Mouse (Mus musculus) T-cell, adult 66 days (primary cell): ENCODE data around the gene Gm11037. TPM values are rescaled to one million over a fixed set of nuclear protein-coding genes. Genes with fewer than 3 reads are reported as not detected.

ENCODE experiments used
- total RNA-seq, 2 experiments: library from RNA; stranded (reverse); gene quantifications; 3 replicates in 1 of 2; 4 replicates in 1 of 2; pipeline ENCODE4 v1.2.4; 2023

The Gm11037 gene
- not detected for total RNA-seq

DNA sequence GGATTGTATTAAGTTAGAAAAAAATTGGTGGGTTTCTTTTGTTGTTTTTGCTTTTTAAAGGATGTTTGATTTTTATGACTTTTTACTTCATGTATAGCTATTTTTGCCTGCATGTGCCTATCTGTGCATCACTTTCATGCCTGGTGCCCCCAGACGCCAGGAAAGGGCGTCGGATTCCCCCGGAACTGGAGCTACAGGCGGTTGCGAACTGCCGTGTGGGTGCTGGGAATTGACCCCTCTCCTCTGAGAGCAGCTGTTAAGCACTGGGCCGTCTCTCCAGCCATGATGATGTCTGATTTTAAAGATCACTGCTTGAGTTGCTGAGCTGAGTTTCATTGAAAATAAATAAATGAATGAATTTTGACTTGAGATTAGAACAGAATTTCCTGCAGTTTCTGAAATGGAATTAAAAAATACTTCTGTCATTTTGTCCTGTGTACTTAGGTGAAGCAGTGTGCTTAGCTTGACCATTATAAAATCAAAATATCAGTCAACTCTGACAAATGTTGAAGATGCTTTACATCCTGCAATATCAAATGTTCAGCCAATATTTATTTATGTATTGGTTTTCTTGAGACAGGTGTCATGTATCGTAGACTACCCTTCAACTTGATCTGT, at the start of gene Gm11037:
Gene Gm11037, plus strand, starts transcription at position 568 of the 618 bp plus-strand sequence.

DNA sequence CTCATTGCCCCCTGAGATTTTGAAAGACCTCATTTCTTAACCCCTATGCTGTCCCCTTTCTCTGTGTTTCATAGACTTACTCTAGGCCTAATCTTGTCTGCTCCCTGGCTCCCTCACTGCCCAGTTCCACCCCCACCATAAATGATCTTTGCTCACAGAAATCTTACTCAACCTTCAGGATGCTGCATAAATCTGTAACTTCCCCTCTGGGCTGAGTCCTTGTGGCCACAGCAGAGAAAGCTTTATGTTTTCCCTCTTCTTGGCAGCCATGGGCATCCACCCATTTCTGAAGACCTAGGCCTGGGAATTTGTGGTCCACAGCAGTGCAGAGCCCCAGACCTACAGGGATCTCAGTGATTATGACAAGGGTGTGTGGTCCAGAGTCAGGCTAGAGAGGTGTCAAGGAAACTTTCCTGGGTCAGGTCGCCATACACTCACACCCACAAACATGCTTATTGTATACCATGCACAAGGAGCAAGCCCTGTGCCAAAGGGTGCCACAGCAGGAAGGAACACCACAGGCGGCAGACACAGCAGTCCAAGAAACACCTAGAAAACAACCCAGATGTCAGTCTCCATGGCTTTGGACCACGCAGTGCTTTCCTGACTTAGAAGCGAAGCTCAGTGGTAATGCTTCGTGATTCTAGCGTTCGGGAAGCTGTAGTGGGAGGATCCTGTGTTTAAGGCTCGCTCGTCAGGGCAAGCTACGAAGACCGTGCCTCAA, 46.5 kb upstream of the Gm11037 start, which contains the start of gene Siglec1:
Gene Siglec1, minus strand, starts transcription at position 99 of the 724 bp plus-strand sequence.

DNA sequence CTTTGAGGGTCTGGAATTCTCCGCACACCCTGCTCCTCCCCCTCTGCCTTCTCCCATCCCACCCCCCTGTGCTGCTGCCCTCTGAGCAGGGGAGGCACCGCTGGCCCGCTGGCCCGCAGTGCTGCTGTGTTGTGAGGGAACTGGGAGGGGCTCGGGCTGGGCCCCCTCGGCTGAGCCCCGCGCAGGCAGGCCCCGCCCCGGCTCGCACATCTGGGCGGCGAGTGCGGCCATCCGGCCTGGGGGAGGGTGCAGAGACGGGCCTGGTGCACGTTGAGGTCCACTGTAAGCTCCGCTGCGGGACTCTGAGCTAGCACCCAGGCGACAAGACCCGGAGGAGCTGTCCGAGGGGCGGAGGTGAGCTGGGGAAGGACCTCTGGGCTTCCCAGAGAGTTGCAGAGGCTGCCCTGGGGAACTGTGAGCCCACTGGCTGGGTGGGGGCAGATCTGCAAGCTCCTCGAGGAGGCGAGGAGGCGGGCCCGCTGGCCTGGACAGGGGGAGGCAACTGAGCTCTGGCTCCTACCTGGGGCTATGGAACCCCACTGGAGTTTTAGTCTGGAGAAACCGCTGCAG, 6.1 kb upstream of the Gm11037 start, which contains the start of gene Hspa12b:
Gene Hspa12b, plus strand, starts transcription at position 120 of the 570 bp plus-strand sequence.

DNA sequence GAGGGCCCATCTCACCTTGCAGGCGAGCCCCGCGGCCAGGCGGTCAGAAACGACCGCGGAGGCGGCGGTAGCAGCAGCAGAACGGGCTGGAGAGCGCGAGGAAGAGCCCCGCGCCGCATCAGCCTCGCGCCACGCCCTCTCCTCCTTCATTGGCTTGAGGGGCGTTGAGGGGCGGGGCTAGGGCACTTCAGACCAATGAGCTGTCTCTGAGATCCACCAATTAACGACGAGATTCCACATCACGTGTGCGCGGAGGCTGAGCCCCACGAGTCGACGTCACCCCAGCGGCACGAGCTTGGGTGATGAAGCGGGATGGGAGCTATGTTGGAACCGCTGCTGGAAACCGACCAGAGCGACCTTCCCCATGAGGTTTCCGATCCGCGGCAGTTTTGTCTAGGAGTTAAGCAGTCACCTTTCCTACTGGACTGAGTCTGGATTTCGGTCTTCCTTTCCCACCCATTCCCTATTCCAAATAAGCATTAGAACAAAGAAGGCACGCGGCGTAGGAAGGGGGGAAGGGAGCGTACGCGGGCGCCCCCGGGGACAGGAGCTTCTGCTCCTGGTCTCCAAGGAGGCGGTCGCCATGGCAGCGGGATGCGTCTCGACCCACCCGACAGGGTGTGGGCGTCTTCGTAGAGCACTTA, 26.8 kb downstream of the Gm11037 start, which contains the start of gene 1700037H04Rik:
Gene 1700037H04Rik, minus strand, starts transcription at position 144 of the 644 bp plus-strand sequence.

DNA sequence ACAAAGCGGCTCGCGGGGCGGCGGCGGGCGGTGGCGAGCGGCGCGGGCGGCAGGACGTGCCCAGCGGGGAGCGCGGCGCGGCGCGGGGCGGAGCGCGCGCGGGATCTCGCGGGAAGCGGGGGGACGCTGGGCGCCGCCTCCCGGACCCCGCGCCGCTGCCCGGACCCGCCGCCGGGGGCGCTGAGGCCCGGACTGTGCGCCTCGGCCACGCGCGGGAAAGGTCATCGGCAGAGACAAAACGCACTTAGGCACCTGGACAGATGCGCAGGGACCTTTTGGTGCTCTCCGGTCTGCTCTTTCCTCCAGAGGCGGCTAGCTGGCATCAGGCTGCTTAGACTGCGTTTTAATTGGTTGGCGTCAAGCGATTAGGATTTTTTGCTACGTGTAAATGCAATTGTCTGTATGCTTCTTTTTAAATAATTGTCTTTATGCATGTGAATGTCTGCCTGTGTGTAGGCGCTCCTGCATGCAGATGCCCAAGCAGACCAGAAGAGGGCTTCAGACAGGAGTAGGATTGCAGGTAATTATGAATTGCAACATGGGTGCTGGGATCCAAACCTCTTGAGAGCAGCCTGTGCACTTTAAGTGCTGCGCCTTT, 46.8 kb downstream of the Gm11037 start, which contains the start of gene Cenpb:
Gene Cenpb, minus strand, starts transcription at position 78 of the 598 bp plus-strand sequence.

Other genes starting within 250 kb of the Gm11037 start
- gene 4930402H24Rik, start 227.1 kb upstream of the Gm11037 start, total RNA-seq, result 10 to 100 TPM; 20.6 to 31.5 TPM
- gene Atrn, start 227.0 kb upstream of the Gm11037 start, total RNA-seq, result 10 to 100 TPM; 25.6 to 26.5 TPM
- under 1 TPM in 1 of 2 experiments, not detected in 1; 0.53 TPM for gene Gfra4, start 90.4 kb upstream of the Gm11037 start, total RNA-seq
- gene Adam33, start 69.7 kb upstream of the Gm11037 start, total RNA-seq, result not detected
- gene Siglec1, start 46.7 kb upstream of the Gm11037 start, total RNA-seq, result under 1 TPM; 0.09 to 0.18 TPM
- not detected for gene Hspa12b, start 6.2 kb upstream of the Gm11037 start, total RNA-seq
- gene 1700037H04Rik, start 26.6 kb downstream of the Gm11037 start, total RNA-seq, result 10 to 100 TPM; 23.4 to 23.8 TPM
- gene Cenpb, start 46.6 kb downstream of the Gm11037 start, total RNA-seq, result 10 to 100 TPM; 19.9 to 21.5 TPM
- gene Cdc25b, start 53.5 kb downstream of the Gm11037 start, total RNA-seq, result 10 to 100 TPM; 53.4 to 68.8 TPM
- 1 to 10 TPM; 2.5 to 2.6 TPM for gene Spef1, start 53.8 kb downstream of the Gm11037 start, total RNA-seq
- gene Ap5s1, start 73.6 kb downstream of the Gm11037 start, total RNA-seq, result 10 to 100 TPM in 1 of 2 experiments, 1 to 10 TPM in 1; 8.7 to 14.5 TPM
- 10 to 100 TPM; 16.4 to 19.4 TPM for gene Mavs, start 100.6 kb downstream of the Gm11037 start, total RNA-seq
- gene Pank2, start 129.0 kb downstream of the Gm11037 start, total RNA-seq, result 10 to 100 TPM; 66.2 to 72.7 TPM
- gene Rnf24, start 219.4 kb downstream of the Gm11037 start, total RNA-seq, result 1 to 10 TPM; 2.4 to 2.7 TPM